Mouse (Mus musculus): ENCODE data around the gene Cacnb4. TPM values are rescaled to one million over a fixed set of nuclear protein-coding genes. Genes with fewer than 3 reads are reported as not detected.

Gene Cacnb4
- total and polyA plus RNA-seq, 3 experiments = not detected

DNA sequence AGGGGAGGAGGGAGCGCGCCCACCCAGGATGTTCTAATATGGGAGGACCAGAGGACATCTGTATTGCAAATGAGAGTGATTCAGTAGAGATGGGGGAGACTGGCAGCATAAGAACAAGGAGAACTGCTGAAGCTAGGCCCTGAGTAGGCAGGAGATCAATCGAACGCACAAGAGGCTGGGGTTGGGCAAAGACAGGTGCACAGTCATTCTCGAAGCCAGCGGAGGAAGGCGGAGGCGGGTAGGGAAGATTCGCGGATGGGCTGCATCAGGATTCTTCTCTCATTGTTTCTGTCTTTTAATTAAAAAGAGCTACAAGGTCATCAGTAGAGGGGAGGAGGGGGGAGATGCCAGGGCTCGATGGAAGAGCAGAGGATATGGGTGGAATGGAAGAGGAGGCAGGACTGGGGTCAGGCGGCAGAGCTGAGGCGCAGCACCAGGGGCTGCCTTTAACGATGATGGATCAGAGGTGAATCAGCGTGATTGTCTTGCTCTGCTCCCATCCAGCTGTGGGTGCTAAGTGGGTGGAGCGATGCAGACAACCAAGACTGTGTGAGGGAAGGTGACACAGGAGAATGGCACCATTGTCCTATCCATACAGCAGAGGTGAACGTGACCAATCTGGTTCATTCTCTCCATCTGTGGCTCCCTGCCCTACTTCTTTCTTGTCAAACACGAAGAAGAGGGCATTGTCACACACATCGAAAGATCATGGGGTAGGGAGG is 166.7 kb downstream of the Cacnb4 start:
- TF ChIP-seq ZNF384 (IDR thresholded peaks at IDR 0.05; ENCODE audit: low read depth, low read length) (no peak), MAX (IDR thresholded peaks at IDR 0.05; ENCODE audit: low read length) (no peak), POLR2AphosphoS5 (IDR thresholded peaks at IDR 0.05; ENCODE audit: borderline replicate concordance, low read depth, low read length) (no peak), RAD21 (IDR thresholded peaks at IDR 0.05; ENCODE audit: low read depth, low read length) (no peak), USF1 (IDR thresholded peaks at IDR 0.05; ENCODE audit: low read depth, low read length) (no peak), MXI1 (IDR thresholded peaks at IDR 0.05; ENCODE audit: low read depth, low read length) (no peak), CTCF (IDR thresholded peaks at IDR 0.05 in 2 of 3, conservative IDR thresholded peaks at IDR 0.05 in 1 of 3; ENCODE audit: control insufficient read depth in 1 of 3, insufficient read depth in 1 of 3, low read depth in 2 of 3, low read length in 3 of 3, poor library complexity in 1 of 3, severe bottlenecking in 1 of 3) (no peak), ZC3H11A (IDR thresholded peaks at IDR 0.05; ENCODE audit: low read depth, low read length) (no peak), GATA1 (IDR thresholded peaks at IDR 0.05; ENCODE audit: low read depth, low read length) (no peak)
- Histone ChIP-seq H3K4me1 (ENCODE audit: control insufficient read depth in 1 of 2, insufficient read depth in 2 of 2, low read length in 2 of 2) (no peaks in the 10 kb centered on the region), H3K4me3 (ENCODE audit: control insufficient read depth in 1 of 2, insufficient read depth in 1 of 2, low read depth in 2 of 2, low read length in 2 of 2) (no peak overlapping the region), H3K27ac (ENCODE audit: control insufficient read depth, low read depth, low read length) (no peak overlapping the region), H3K79me2 (ENCODE audit: control insufficient read depth, insufficient read depth, low read length, poor library complexity) (no peaks in the 10 kb centered on the region), H3K27me3 (ENCODE audit: control insufficient read depth in 1 of 2, insufficient read depth in 2 of 2, low read length in 2 of 2) (no peaks in the 10 kb centered on the region), H3K36me3 (ENCODE audit: control insufficient read depth in 1 of 2, insufficient read depth in 2 of 2, low read length in 2 of 2) (no peaks in the 10 kb centered on the region), H3K9ac (ENCODE audit: control insufficient read depth, low read depth, low read length, poor library complexity, severe bottlenecking) (no peak overlapping the region), H3K9me3 (replicated peaks; ENCODE audit: insufficient read depth, low read length) (no peaks in the 10 kb centered on the region)
- no peak for DNase-seq (ENCODE audit: low read depth, low spot score)

DNA sequence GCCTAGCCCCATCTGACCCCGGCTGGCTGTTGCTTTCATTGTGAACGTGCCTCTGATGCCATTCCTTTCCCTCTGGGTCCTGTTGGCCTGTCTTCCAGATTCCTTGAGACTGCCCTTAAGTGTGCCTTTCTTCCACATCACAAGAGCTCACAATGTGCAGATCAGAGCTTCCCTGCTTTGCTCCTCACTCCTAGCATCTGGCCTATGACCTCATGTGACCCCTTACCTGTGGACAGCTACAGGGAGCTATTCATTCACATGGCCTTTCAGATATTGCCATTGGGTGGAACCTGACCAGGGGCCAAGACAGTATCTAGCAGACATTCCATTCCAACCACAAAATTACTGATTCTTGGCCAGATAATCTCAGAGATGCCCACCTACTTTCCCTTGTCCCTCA is 171.5 kb downstream of the Cacnb4 start:
- TF ChIP-seq SIN3A (IDR thresholded peaks at IDR 0.05; ENCODE audit: low read length) (no peak), NRF1 (IDR thresholded peaks at IDR 0.05; ENCODE audit: insufficient read depth, low read depth, low read length, poor library complexity, severe bottlenecking) (no peak), TAL1 (IDR thresholded peaks at IDR 0.05; ENCODE audit: low read length) (no peak), BHLHE40 (IDR thresholded peaks at IDR 0.05; ENCODE audit: borderline replicate concordance, low read depth, low read length) (no peak), E2F4 (IDR thresholded peaks at IDR 0.05; ENCODE audit: borderline replicate concordance, low read depth, low read length) (no peak), CHD1 (IDR thresholded peaks at IDR 0.05; ENCODE audit: low read depth, low read length) (no peak), RAD21 (IDR thresholded peaks at IDR 0.05; ENCODE audit: low read depth, low read length) (no peak), USF2 (IDR thresholded peaks at IDR 0.05; ENCODE audit: borderline replicate concordance in 1 of 2, insufficient read depth in 1 of 2, low read depth in 1 of 2, low read length in 2 of 2) (no peak), MAFK (IDR thresholded peaks at IDR 0.05; ENCODE audit: borderline replicate concordance, low read depth, low read length) (no peak), HCFC1 (IDR thresholded peaks at IDR 0.05; ENCODE audit: low read depth, low read length) (no peak), MAZ (IDR thresholded peaks at IDR 0.05; ENCODE audit: low read depth, low read length) (no peak), GABPA (IDR thresholded peaks at IDR 0.05; ENCODE audit: low read depth, low read length) (no peak), ZKSCAN1 (IDR thresholded peaks at IDR 0.05; ENCODE audit: low read depth, low read length) (no peak)
- Histone ChIP-seq H3K4me3 (ENCODE audit: control insufficient read depth in 1 of 2, insufficient read depth in 1 of 2, low read depth in 2 of 2, low read length in 2 of 2) (no peak overlapping the region), H3K9ac (ENCODE audit: control insufficient read depth, low read depth, low read length, poor library complexity, severe bottlenecking) (no peak overlapping the region), H3K27ac (ENCODE audit: control insufficient read depth, low read depth, low read length) (no peak overlapping the region), H3K4me1 (ENCODE audit: control insufficient read depth in 1 of 2, insufficient read depth in 2 of 2, low read length in 2 of 2) (no peaks in the 10 kb centered on the region), H3K79me2 (ENCODE audit: control insufficient read depth, insufficient read depth, low read length, poor library complexity) (no peaks in the 10 kb centered on the region), H3K27me3 (ENCODE audit: control insufficient read depth in 1 of 2, insufficient read depth in 2 of 2, low read length in 2 of 2) (peaks cover 0 to 2% of the 10 kb centered on the region in 2 experiments; a peak in 2 of 4 replicates), H3K9me3 (replicated peaks; ENCODE audit: insufficient read depth, low read length) (no peaks in the 10 kb centered on the region), H3K36me3 (ENCODE audit: control insufficient read depth in 1 of 2, insufficient read depth in 2 of 2, low read length in 2 of 2) (no peaks in the 10 kb centered on the region)
- no peak for DNase-seq (ENCODE audit: low read depth, low spot score)

Measured in MEL (cell line).